Mouse (Mus musculus) heart, embryonic 14.5 days (tissue): ENCODE measurements at regions not wholly inside any gene's neighbourhood (a gene's known extent, or its start where the extent isn't known, plus 50 kb on each side); places are given as distances from the start of the nearest gene placed in this dataset.
A peak's percentile ranks its signal among the peaks of the same experiment; 100 is the strongest.

ENCODE experiments used
- ATAC-seq: fragments of 200-750 bp; cut with Nextera tagmentation; 2 replicates; pipeline ENCODE4 v1.8.0; 2017; ENCODE audit warnings: low read depth, moderate TSS enrichment; ENCODE audit not compliant: insufficient number of reproducible peaks, insufficient read depth, low FRiP score
- H3K27ac ChIP-seq, 2 experiments: fragments of 200-500 bp in 1 of 2; fragments of 300-500 bp in 1 of 2; sonication (generic) in 1 of 2; replicated peaks in 1 of 2; 2 replicates each; pipeline ENCODE4 v1.5.1; 2012 to 2014; ENCODE audit warnings: low read depth in 2 of 2, low read length in 2 of 2, control low read depth in 1 of 2, mild to moderate bottlenecking in 1 of 2, mixed read lengths in 1 of 2; ENCODE audit not compliant: control insufficient read depth in 1 of 2, insufficient read depth in 1 of 2
- H3K27me3 ChIP-seq: fragments of 300-500 bp; sonication (generic); 2 replicates; pipeline ENCODE4 v1.6.1; 2014; ENCODE audit warnings: mild to moderate bottlenecking, low read length, control low read depth; ENCODE audit not compliant: control insufficient read depth, insufficient read depth
- H3K36me3 ChIP-seq: fragments of 300-500 bp; sonication (generic); 2 replicates; pipeline ENCODE4 v1.6.1; 2014; ENCODE audit warnings: mild to moderate bottlenecking, control low read depth, low read length, mixed read lengths; ENCODE audit not compliant: control insufficient read depth, insufficient read depth
- H3K4me1 ChIP-seq, 2 experiments: fragments of 200-500 bp in 1 of 2; fragments of 300-500 bp in 1 of 2; sonication (generic) in 1 of 2; 2 replicates each; pipeline ENCODE4 v1.6.1; 2012 to 2014; ENCODE audit warnings: low read length in 2 of 2, control low read depth in 1 of 2, mixed read lengths in 1 of 2; ENCODE audit not compliant: control insufficient read depth in 2 of 2, insufficient read depth in 2 of 2
- H3K4me2 ChIP-seq: fragments of 300-500 bp; sonication (generic); 2 replicates; pipeline ENCODE4 v1.6.1; 2014; ENCODE audit warnings: mild to moderate bottlenecking, low read length
- H3K4me3 ChIP-seq, 2 experiments: fragments of 200-500 bp in 1 of 2; fragments of 300-500 bp in 1 of 2; sonication (generic) in 1 of 2; 2 replicates each; pipeline ENCODE4 v1.5.1; 2012 to 2014; ENCODE audit warnings: low read length in 2 of 2, mild to moderate bottlenecking in 2 of 2, control low read depth in 1 of 2, low read depth in 1 of 2, moderate library complexity in 1 of 2; ENCODE audit not compliant: control insufficient read depth in 1 of 2, insufficient read depth in 1 of 2
- H3K9ac ChIP-seq: fragments of 300-500 bp; sonication (generic); 2 replicates; pipeline ENCODE4 v1.6.1; 2014; ENCODE audit warnings: mild to moderate bottlenecking, low read length
- H3K9me3 ChIP-seq: fragments of 300-500 bp; sonication (generic); 2 replicates; pipeline ENCODE4 v1.6.1; 2016; ENCODE audit warnings: low read length, control low read depth; ENCODE audit not compliant: control insufficient read depth
- WGBS: fragments of 180-500 bp; shearing (Covaris S2); extraction: QIAGEN DNeasy Blood & Tissue Kit; methylation state at CpG from one replicate; pipeline ENCODE4 v1.1.7; 2014; 5-methylcytosine and 5-hydroxymethylcytosine counted together

DNA sequence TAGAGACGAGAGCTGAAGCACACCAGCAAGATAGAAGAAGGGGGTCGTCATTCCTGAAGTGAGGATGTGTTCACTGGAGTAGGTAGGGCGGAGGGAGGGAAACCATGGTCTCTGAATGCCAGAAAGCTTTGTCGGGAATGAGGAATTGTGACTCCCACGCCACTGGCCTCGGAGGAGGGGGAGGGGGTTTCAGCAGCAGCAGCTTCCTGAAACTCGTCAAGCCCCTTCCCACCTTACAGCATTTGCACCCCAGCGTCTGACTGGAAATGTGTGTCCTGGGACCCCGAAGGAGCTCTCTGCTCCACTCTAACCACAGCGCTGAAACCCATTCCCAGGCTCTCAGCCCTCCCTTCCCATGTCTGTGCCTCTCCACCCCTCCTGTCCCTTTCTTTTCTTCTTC lies 342.8 kb upstream of the Adgrl2 start:
- Histone ChIP-seq H3K36me3 (no peaks in the 10 kb centered on the region), H3K27me3 (no peaks in the 10 kb centered on the region), H3K4me3 (no peak overlapping the region), H3K9ac (no peak overlapping the region), H3K27ac (no peak overlapping the region), H3K4me1 (peaks cover 12 to 15% of the 10 kb centered on the region in 2 experiments), H3K4me2 (no peak overlapping the region), H3K9me3 (no peaks in the 10 kb centered on the region)
- WGBS: 48% methylated on average over 10 of the region's 10 CpGs
- ATAC-seq: no peak

DNA sequence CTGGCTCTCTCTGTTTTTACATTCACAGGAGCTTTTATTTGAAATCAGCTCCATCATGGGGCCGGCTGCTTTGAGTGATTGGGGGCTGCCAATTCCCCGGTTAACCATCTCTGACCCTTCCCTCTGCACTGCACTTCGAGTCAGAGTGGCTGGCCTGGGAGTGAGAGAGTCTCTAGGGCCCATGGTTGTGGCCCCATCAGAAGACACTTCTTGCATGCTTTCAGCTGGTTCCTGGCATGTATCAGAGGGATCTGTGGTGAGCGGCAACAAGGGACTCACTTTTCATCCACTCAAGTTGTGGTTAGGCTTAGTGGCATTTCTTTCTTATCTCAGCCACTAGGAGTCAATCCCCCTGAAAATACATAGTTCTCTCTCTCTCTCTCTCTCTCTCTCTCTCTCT lies 341.8 kb upstream of the Adgrl2 start:
- Histone ChIP-seq H3K4me2 (no peak overlapping the region), H3K4me1 (peaks cover 12 to 15% of the 10 kb centered on the region in 2 experiments), H3K27me3 (no peaks in the 10 kb centered on the region), H3K27ac (no peak overlapping the region), H3K4me3 (no peak overlapping the region), H3K9ac (no peak overlapping the region), H3K36me3 (no peaks in the 10 kb centered on the region), H3K9me3 (no peaks in the 10 kb centered on the region)
- no peak for ATAC-seq
- WGBS: 20% methylated on average over 4 of the region's 4 CpGs

GRCm38 (mm10) chr3:149331251-149331960 lies 341.1 kb upstream of the Adgrl2 start:
- no peak overlapping the region for H3K9ac ChIP-seq
- H3K4me1 ChIP-seq: peaks cover 12 to 15% of the 10 kb centered on the region in 2 experiments
- no peaks in the 10 kb centered on the region for H3K9me3 ChIP-seq
- H3K27me3 ChIP-seq: no peaks in the 10 kb centered on the region
- no peak overlapping the region for H3K4me2 ChIP-seq
- no peak overlapping the region for H3K27ac ChIP-seq
- H3K4me3 ChIP-seq: no peak overlapping the region
- H3K36me3 ChIP-seq: no peaks in the 10 kb centered on the region
- no peak for ATAC-seq
- WGBS: 65% methylated on average over 7 of the region's 7 CpGs

DNA sequence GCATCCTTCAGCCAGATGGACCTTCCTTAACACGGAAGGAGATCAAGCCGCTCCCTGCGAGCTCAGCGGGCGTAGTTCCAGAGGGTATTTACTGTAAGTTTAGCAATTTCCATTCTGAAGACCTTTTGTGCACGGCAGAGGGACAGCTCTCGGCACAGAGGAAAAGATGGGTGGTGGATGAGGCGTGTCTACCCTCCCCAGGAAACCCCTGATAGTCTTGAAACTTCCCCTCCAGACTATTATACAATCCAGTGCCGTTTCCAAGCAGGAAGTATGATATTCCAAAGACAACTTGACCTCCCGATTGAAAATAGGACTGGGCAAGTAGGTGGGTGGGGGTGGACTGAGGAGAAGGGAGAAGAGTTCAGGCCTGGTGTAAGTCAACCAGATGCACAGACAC lies 340.4 kb upstream of the Adgrl2 start:
- H3K4me2 ChIP-seq: no peak overlapping the region
- no peak overlapping the region for H3K9ac ChIP-seq
- no peaks in the 10 kb centered on the region for H3K9me3 ChIP-seq
- ATAC-seq: peak; percentile 73
- peaks cover 12 to 15% of the 10 kb centered on the region in 2 experiments for H3K4me1 ChIP-seq
- H3K27ac ChIP-seq: peak overlapping the region in 1 of 2 experiments; percentile 48; a peak in 2 of 4 replicates
- WGBS: 65% methylated on average over 10 of the region's 10 CpGs
- no peak overlapping the region for H3K4me3 ChIP-seq
- H3K27me3 ChIP-seq: no peaks in the 10 kb centered on the region
- no peaks in the 10 kb centered on the region for H3K36me3 ChIP-seq

- WGBS: 62% methylated on average over 10 of the region's 10 CpGs
- H3K27ac ChIP-seq: peak overlapping the region in 1 of 2 experiments; percentile 48; a peak in 2 of 4 replicates
Observed at GRCm38 (mm10) chr3:149330041-149330440, 339.7 kb upstream of the Adgrl2 start.

GRCm38 (mm10) chr3:149329615-149330014 lies 339.3 kb upstream of the Adgrl2 start:
- H3K4me3 ChIP-seq: no peak overlapping the region
- WGBS: 81% methylated on average over 6 of the region's 6 CpGs
- no peaks in the 10 kb centered on the region for H3K36me3 ChIP-seq
- H3K27me3 ChIP-seq: no peaks in the 10 kb centered on the region
- H3K4me1 ChIP-seq: peaks cover 12 to 15% of the 10 kb centered on the region in 2 experiments
- ATAC-seq: no peak
- H3K9me3 ChIP-seq: no peaks in the 10 kb centered on the region
- H3K9ac ChIP-seq: no peak overlapping the region
- H3K27ac ChIP-seq: no peak overlapping the region
- H3K4me2 ChIP-seq: no peak overlapping the region

More at GRCm38 (mm10) chr3:149330041-149330440, 339.7 kb upstream of the Adgrl2 start:
- Histone ChIP-seq H3K4me1 (peaks cover 12 to 15% of the 10 kb centered on the region in 2 experiments), H3K27me3 (no peaks in the 10 kb centered on the region), H3K36me3 (no peaks in the 10 kb centered on the region), H3K9me3 (no peaks in the 10 kb centered on the region), H3K4me3 (no peak overlapping the region), H3K9ac (no peak overlapping the region), H3K4me2 (no peak overlapping the region)
- no peak for ATAC-seq

- H3K27ac ChIP-seq: 0 out of 4 replicates have a peak overlapping the region, but pooled peaks of 1 of the 2 experiments have one; percentile 49
- H3K4me1 ChIP-seq: peaks cover 3 to 4% of the 10 kb centered on the region in 2 experiments; a peak in 1 of 4 replicates
- H3K4me2 ChIP-seq: no peak overlapping the region
- peak; percentile 68; the same call in 1 of the 2 replicates for ATAC-seq
- no peaks in the 10 kb centered on the region for H3K9me3 ChIP-seq
- H3K27me3 ChIP-seq: no peaks in the 10 kb centered on the region
- no peak overlapping the region for H3K4me3 ChIP-seq
- H3K36me3 ChIP-seq: no peaks in the 10 kb centered on the region
- 51% methylated on average over 5 of the region's 5 CpGs for WGBS
- H3K9ac ChIP-seq: no peak overlapping the region
Observed at GRCm38 (mm10) chr3:149326664-149327063, 336.3 kb upstream of the Adgrl2 start.
